Comparison of ENCODE assay signal across 8 mouse cellular contexts in the genomic region with DNA sequence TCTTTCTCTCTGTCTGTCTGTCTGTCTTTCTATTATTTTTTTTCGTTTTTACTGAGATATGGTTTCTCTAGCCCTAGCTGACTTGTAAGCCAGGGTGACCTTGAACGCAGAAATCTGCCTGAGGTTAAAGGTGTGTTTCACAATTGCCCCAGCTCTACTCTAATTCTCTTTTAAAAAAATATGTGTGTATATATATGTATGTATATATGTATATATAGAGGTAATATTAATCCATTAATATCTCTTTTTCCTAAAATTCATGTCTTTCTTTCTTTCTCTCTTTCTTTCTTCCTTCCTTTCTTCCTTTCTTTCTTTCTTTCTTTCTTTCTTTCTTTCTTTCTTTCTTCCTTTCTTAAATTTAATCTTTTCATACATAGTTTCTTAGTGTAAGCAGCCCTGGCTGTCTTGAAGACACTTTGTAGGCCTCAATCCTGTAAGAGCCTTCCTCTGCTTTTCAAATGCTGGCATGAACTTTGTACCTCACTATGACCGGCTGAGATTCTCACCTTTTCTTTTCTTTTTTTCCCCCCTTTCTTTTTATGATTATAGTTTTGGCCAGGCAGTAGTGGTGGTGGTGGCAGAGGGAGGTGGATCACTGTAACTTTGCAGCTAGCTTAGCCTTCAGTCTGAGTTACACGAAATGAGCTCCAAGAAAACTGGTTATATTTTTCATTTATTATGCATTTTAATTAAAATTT.
A peak's percentile ranks its signal among the peaks of the same experiment; 100 is the strongest.
DNase-seq lines count a peak whose midpoint lies in the region; ATAC-seq and TF ChIP-seq lines count a peak whose summit lies in the region.
"Not testable (repeated sequence)": the region's sequence is repeated elsewhere in the genome, so short reads cannot be mapped to it uniquely, and the experiment has no call there.

No protein-coding gene starts in this region.

- peak; percentile 1 for DNase-seq in CD4-positive helper T cell, adult 2 months (ENCODE audit: low read depth, low spot score)
- peak; percentile 0 for DNase-seq in brain, embryonic 14.5 days (ENCODE audit: low read depth)
- not testable (repeated sequence) for DNase-seq in forebrain, embryonic 11.5 days (ENCODE audit: low spot score); liver, embryonic 11.5 days (ENCODE audit: low spot score)
- DNase-seq in retina, embryonic 14.5 days (ENCODE audit: low spot score) = peak; percentile 29

- TF ChIP-seq CTCF in brain, embryonic 14.5 days (IDR thresholded peaks at IDR 0.05; ENCODE audit: borderline replicate concordance, extremely low read depth, insufficient read depth, insufficient read length); intestine, postnatal 0 days (IDR thresholded peaks at IDR 0.05; ENCODE audit: low read depth): not testable (repeated sequence)

- 58% methylated on average over 2 of the region's 4 CpGs for WGBS in forebrain, embryonic 11.5 days
- WGBS in intestine, postnatal 0 days = 37% methylated on average over 2 of the region's 4 CpGs
- WGBS in liver, embryonic 11.5 days = 40% methylated on average over 2 of the region's 4 CpGs

- H3K9me3 ChIP-seq in forebrain, embryonic 11.5 days (ENCODE audit: control insufficient read depth, low read length); intestine, postnatal 0 days (ENCODE audit: control insufficient read depth); liver, embryonic 11.5 days (ENCODE audit: control insufficient read depth, low read length): not testable (repeated sequence)

- not testable (repeated sequence) for TF ChIP-seq POLR2A in brain, embryonic 14.5 days (IDR thresholded peaks at IDR 0.05; ENCODE audit: borderline replicate concordance, extremely low read depth, insufficient read depth, insufficient read length, poor library complexity, severe bottlenecking)

- peak; percentile 42; the same call in 1 of the 2 replicates for ATAC-seq in forebrain, embryonic 11.5 days (replicated peaks; ENCODE audit: low FRiP score)
- peak; percentile 34 to 45 for ATAC-seq in hematopoietic stem cell, adult 5-6 weeks (replicated peaks in 1 of 2; ENCODE audit: insufficient read depth in 1 of 2, low FRiP score in 2 of 2, low TSS enrichment in 1 of 2, low read depth in 1 of 2, poor library complexity in 2 of 2, severe bottlenecking in 2 of 2)
- peak; percentile 28; the same call in 1 of the 2 replicates for ATAC-seq in intestine, postnatal 0 days
- peak; percentile 15; the same call in 1 of the 2 replicates for ATAC-seq in liver, embryonic 11.5 days (replicated peaks; ENCODE audit: low FRiP score)
- ATAC-seq in megakaryocyte-erythroid progenitor cell, adult 5-6 weeks (replicated peaks; ENCODE audit: low FRiP score, low TSS enrichment, poor library complexity, severe bottlenecking) = peak; percentile 48

- H3K9ac ChIP-seq in forebrain, embryonic 11.5 days (ENCODE audit: low read length); intestine, postnatal 0 days (ENCODE audit: low read depth, low read length); liver, embryonic 11.5 days (ENCODE audit: low read depth, low read length): not testable (repeated sequence)

- H3K27ac ChIP-seq in forebrain, embryonic 11.5 days (ENCODE audit: low read depth, low read length); intestine, postnatal 0 days (ENCODE audit: low read depth, low read length); liver, embryonic 11.5 days (ENCODE audit: low read depth, low read length): not testable (repeated sequence)

- not testable (repeated sequence) for H3K4me1 ChIP-seq in forebrain, embryonic 11.5 days (replicated peaks; ENCODE audit: control insufficient read depth, insufficient read depth, low read length); intestine, postnatal 0 days (replicated peaks; ENCODE audit: control insufficient read depth, insufficient read depth, low read length); liver, embryonic 11.5 days (replicated peaks; ENCODE audit: control insufficient read depth, insufficient read depth, low read length)

- not testable (repeated sequence) for H3K4me2 ChIP-seq in forebrain, embryonic 11.5 days (ENCODE audit: low read depth, low read length, severe bottlenecking); intestine, postnatal 0 days (replicated peaks; ENCODE audit: low read depth); liver, embryonic 11.5 days

- H3K4me3 ChIP-seq in forebrain, embryonic 11.5 days (ENCODE audit: low read depth, low read length); intestine, postnatal 0 days (ENCODE audit: low read depth, low read length); liver, embryonic 11.5 days (ENCODE audit: low read depth, low read length): not testable (repeated sequence)

- not testable (repeated sequence) for H3K36me3 ChIP-seq in forebrain, embryonic 11.5 days (ENCODE audit: control insufficient read depth, insufficient read depth, low read length); intestine, postnatal 0 days (ENCODE audit: control insufficient read depth, insufficient read depth); liver, embryonic 11.5 days (ENCODE audit: control insufficient read depth, insufficient read depth, low read length)

- H3K27me3 ChIP-seq in forebrain, embryonic 11.5 days (ENCODE audit: control insufficient read depth, insufficient read depth, low read length); intestine, postnatal 0 days (replicated peaks; ENCODE audit: control insufficient read depth, insufficient read depth, low read length); liver, embryonic 11.5 days (replicated peaks; ENCODE audit: control insufficient read depth, insufficient read depth, low read length): not testable (repeated sequence)
